Mouse (Mus musculus) layer of hippocampus, postnatal 14 days (tissue): ENCODE measurements around the gene Desi2. TPM values are rescaled to one million over a fixed set of nuclear protein-coding genes. Genes with fewer than 3 reads are reported as not detected.
"Not testable (repeated sequence)": the region's sequence is repeated elsewhere in the genome, so short reads cannot be mapped to it uniquely, and the experiment has no call there.

Source experiments
- DNase-seq, 2 experiments: peaks; one replicate each; pipeline ENCODE4 v3.0.0; 2021 to 2022; ENCODE audit warnings: low spot score in 2 of 2, mixed read lengths in 1 of 2
- long read RNA-seq, 2 experiments: library from polyadenylated mRNA; stranded (forward); transcript quantifications; one replicate each; pipeline ENCODE4 v2.0.0; 2021
- total RNA-seq, 2 experiments: library from RNA; stranded (reverse); gene quantifications; 2 replicates each; pipeline ENCODE4 v1.2.3; 2021

Desi2 gene
- total RNA-seq, result 10 to 100 TPM; 21.8 to 23.5 TPM
- long read RNA-seq, experiment 1, full-length matches to known transcripts, result 33 of 38 reads
- long read RNA-seq, experiment 1, partial matches to known transcripts, result 0 of 38 reads
- long read RNA-seq, experiment 1, other reads (novel, unspliced or antisense), result 5 of 38 reads
- long read RNA-seq, experiment 2, full-length matches to known transcripts, result 37 of 42 reads
- long read RNA-seq, experiment 2, partial matches to known transcripts, result 0 of 42 reads
- long read RNA-seq, experiment 2, other reads (novel, unspliced or antisense), result 5 of 42 reads

DNA sequence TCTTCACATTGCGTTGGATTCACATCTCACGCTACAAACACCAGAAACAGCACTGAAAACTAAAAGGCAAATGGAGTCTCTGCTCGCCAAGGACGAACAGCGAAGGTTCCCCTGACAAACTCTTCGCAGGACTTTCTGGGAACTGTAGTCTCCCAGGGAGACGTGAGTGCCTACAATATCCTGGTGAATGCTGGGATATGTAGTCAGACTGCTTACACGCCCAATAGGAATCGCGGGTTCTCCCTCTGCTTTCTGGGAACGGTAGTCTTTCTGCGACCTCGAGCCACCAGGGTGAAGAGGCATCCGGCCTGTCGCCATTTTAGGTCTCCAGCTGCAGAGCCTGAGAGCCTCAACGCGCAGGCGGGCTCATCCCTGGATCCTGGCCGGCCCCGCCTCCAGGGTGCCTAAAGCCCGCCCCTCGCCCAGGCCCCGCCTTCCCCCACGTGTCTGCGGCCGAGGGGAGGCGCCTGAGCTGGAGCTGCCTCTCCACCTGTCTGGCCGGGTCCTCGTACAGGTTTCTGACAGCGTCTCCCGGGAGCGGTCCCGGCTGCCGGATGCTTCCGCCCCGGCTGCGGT lies at the start of gene Desi2:
Gene Desi2 (plus strand): TSS at position 202 of the 576 bp plus-strand sequence.
- DNase-seq, result peak; percentile 94 to 98

DNA sequence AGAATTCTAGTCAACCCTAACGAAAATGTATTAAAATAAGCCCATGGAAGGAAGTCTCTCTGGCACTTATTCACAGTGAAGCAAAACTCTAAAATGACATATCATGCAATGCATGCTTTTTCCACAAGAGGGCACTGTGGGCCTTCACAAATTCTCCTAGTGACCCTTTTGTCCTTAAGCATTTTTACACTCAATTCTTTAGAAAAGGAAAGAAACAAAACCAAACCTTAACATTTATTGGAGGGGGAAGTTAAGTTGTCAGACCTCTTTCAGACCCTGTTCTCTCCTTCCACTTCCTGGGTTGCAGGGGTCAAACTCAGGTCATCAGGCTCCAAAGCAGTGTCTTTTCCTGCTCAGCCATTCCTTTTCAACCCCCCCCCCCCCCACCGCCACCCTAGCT lies 40.7 kb upstream of the Desi2 start:
- DNase-seq, result peak; percentile 31 to 65

DNA sequence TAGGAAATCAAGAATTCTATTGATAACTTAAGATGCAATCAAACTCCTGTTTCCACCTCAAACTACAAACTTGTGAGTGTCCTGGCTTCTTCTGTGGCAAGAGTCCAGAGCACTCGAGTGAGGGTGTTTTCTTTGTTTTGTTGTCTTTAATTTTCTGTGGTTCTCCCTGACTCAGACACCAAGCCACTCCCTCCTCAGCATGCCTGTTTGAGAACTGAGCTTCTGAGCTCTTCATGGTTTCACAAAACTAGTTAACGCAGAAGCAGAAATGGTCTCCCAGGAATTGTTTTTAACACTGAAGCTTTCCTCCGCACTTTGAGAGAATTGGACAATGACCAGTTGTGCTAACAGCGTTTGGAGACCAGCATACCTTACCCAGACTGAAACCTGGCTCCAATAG lies 40.3 kb upstream of the Desi2 start:
- not testable (repeated sequence) for DNase-seq

DNA sequence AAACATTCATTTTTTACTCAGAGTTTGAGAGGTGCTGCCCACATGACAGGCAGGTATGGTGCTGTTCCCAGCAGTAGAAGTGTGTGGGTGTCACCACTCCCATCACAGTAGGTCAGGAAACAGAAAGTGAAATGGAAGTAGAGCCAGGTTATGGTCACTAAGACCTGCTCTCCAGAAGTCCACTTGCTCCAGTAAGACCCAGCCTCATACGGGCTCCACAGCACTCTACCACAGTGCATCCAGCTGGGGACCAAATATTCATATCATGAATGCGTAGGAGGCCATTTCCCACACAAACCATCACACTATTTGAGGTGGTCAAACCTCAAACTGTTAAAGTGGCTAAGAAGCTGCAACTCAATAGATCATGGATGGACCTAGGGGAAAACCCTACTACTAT lies 5.0 kb upstream of the Desi2 start:
- DNase-seq, result no peak

DNA sequence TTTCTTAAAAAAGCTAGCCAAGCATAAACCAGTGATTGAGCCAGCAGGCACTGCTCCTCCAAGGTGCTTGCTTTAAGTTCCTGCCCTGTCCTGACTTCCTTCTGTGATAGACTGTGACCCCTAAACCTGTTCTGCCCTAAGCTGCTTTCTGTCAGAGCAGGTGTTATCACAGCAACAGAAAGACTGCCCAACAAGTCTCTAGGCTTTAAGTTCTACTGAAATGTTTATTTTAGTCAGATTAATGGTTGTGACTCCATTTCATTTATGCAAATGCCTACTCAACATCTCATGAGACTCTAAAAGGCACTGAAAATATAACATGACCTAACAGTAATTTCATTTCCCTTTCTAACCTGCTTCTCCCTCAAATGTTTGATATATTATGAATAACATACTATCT lies 1.6 kb upstream of the Desi2 start:
- DNase-seq, result no peak

DNA sequence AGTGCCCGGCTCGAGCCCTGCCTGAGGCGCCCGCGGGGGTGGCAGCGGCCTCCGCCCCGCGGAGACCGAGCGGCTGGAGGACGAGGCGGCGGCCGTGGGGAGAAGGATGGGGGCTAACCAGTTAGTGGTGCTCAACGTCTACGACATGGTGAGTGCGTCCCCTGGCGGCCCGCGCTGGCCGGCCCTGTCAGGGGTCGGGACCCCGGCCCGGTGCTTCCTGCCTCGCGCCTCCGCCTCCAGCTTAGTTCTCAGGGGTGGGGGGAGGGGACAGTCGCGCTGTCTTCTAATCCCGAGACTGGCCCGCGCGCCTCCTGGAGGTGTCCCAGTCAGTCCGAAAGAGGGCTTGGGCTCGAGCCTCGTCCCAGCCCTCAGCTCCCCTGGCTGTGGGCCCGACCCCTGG lies 593 bp downstream of the Desi2 start:
- DNase-seq, result not testable (repeated sequence)

DNA sequence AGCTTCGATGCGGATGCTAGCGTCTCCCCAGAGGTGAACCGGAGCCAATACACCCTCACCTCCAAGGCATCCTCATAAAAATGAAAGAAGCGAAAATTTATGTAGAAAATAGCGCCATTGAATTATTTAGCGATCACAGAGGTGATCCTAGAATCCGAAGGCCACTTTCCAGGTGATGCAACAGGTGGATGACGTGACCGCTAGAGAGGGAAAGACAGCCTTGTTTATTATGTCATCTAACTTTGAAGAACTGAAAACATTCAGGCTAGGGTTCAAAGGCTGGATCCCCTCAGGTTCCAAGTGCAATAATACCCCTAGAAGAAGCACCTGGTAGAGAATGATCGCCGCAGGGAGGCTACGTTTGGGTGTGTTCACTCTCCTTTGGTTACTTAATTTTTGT lies 1.2 kb downstream of the Desi2 start:
- no peak for DNase-seq

DNA sequence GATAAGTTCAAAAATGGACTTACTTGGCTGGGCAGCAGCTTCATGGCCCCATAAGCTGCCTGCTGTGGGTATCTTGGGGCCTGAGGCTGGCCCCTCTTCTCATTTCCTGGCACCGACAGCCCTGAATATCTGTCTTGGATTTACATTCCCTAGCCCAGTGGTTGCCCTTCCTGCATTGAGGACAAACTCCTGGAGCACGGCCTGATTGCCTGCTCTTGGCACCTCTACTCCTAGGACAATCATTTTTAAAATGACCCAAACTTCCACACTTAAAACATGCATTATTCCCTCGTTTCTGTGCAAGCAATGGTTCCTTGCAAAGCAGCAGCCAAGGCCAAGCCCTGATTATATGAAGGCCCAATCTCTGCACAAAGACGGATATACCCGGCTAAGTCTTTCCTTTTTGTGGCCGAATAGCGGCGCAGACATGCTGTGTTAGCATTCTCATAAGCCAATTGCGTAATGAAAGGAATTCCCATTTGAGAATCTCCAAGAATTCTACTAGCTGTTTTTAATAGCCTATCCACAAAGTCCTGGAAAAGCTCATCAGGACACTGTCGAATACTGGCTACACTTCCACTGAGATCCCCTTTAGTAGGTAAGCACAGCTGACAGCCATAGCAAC lies 18.6 kb downstream of the Desi2 start:
- DNase-seq, result no peak

DNA sequence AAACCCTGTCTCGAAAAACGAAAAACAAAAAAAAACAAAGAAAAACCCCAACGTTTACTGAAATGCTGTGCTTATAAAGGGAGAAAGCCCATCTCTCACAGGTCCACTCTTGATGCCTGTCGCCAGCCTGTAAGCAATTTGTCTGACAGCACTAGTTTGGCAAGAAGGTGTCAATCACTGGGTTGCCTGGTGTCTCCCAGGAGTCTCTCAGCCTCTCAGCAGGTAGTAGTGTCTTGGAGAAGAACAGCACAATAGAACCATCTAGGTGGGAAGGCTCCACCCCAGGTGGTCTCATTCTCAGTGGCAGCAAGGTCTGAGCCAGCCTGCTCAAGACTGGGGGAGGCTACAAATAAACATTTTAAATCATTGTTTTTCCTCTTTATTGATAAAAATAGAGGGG lies 20.6 kb downstream of the Desi2 start:
- not testable (repeated sequence) for DNase-seq

DNA sequence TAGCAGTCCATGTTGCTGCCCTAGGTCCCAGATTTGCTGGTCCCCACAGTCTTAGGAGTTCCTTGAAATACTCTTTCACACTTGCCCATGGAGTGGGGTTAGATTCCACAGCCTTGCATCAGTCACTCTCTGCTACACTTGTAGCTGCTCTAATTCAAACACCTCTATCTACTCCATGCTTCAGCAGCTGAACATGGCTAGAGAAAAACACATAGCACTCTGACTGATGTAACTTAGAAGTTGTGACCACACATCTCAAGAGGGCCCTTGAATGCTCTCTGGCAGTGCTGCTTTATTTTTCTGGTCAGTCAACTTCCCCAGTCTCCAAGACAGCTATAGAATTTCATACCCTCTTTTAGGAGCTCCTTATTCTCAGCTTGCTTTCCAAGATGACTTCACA lies 22.7 kb downstream of the Desi2 start:
- DNase-seq, result no peak

DNA sequence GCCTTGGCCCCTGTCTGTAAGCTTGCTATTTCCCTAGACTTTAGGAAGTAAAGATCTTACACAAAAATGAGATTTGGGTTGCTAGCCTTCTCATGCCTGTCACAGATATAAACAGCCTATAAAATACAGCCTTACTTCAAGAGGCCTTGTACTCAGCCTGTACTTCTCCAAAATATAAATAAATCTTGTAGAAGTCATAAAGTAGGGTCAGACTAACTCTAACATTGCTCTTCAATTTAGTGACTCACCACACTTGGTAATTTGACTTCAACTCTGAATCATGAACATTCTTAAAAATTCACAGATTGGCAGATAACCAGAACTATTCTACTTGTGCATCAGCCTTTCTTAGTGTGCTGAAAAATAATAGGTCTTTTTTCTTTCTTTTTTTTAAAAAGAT lies 29.9 kb downstream of the Desi2 start:
- DNase-seq, result no peak

DNA sequence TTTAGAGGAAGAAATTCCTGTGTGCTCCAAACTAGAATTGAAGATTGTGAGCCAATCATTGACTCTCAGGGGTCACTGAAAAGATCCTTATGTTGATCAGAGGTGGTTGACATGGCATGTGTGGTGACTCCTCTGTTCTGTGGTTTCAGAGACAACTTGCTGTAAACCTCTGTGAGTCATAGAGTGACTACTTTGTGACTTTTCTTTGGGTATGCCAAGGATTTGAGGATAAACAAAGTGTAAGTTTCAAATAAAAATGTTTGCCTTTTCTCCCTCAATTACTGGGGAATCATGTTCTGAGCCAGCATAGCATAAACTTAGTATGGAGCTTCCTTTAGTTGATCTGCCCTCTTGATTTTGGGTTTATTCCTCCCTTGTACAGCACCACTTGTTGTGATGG lies 31.1 kb downstream of the Desi2 start:
- DNase-seq, result no peak

DNA sequence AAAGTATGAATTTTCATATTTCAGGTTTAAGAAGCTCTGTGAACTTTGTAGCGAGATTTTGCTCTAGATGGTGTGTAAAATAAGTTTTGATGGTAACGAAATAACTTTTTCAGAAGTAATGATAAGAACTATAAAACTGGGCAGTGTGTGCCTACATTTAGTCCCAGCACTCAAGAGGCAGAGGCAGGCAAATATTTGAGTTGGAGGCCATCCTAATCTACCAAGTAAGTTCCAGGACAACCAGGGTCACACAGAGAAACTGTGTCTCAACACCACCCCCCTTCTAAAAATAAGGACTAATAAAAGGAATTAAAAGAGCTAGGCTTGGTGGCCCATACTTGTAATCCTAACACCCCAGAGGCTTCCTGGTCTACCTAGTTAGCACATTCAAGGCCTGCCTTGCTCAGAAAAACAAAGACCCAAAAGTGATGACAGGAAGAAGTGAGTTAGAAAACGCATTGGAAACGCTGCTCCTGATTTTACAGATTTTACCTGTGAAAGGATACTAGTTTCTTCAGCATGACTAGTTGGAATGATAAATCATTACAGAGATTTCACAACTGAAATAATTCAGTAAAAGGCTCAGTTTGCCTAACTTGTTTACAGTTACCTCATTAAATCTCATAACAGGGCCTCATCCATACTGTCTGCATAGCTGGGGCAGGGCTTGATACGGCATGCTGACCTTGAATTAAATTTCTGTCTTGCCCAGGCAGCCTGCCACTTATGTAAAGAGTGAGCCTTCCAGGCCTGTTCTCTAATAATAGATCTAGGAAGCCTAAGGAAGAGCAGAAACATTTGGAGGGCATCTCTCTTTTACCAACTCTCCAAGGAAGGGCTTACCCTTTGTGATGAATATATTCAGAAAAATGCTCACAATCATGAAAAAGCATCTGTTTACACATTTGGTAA lies 32.2 kb downstream of the Desi2 start:
- DNase-seq, result no peak

DNA sequence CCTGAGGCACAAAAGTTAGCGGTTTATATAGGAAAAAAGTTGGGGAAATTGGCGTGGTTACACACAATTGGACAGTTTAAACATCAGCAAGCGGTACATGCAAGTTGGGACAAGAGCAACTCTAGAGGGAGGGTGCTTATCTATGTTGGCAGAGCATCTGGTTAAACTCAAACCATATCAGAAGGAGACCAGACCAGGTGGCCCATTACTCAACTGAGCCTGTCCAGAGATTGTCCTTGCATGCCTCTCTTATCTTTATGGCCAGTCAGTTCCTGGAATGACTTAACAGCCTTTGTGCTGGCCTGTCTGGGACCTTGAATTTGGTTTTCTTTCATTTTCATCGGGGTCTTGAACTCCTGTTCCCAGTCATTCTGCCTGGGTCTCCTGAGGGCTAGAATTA lies 41.7 kb downstream of the Desi2 start:
- DNase-seq, result not testable (repeated sequence)

DNA sequence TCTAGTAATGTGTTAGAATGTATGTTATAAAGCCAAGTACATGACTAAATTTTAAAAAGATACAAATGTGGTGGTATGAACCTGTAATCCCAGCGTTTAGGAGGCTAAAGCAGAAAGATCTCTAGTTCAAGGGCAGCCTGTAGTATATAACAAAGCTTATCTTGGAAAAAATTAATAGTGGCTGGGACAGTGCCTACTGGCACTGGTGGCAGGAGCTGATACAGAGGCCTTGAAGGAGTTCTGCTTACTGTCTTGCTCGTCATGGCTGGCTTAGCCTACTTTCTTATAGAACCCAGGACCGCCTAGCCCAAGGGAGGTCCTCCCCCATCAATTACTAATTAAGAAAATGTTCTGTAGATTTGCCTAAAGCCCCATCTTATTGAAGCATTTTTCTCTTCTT lies 46.9 kb downstream of the Desi2 start:
- DNase-seq, result no peak

DNA sequence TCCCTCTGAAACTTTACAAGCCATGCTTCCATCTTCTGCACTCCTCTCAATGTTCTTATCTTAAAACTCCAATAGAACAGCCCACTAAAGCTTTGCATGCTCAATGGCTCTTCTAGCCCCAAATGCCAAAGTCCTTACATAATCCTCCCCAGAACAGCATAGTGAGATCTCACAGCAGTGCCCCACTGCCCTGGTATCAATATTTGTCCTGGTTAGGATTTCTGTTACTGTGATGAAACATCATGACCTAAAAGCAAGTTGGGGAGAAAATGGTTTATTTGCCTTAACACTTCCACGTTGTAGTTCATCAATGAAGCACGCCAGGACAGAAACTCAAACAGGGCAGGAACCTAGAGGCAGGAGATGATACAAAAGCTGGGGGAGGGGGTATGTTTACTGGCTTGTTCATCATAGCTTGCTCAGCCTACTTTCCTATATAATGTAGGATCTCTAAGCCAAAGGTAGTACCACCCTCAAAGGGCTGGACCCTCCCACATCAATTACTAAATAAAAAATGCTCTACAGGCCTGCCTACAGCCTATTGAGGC lies 48.8 kb downstream of the Desi2 start:
- DNase-seq, result no peak

DNA sequence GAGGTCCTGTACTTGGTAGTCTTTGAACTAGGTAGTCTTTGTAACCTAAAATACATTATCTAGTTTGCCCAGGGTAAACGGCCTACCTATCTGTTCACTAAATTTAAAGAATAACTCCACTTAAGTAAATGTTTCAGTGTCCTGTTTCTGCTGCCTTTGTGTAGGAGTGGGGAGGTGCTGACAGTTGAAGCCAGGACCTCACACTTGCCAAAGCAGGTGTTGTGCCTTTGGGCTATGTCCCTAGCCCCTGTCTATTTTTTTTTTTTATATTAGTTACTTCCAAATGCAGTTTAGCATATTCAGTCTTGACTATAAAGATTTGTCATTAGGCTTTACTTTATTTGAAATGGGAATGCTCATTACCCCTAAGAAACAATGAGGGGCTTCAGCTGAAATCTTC lies 51.5 kb downstream of the Desi2 start:
- DNase-seq, result no peak

DNA sequence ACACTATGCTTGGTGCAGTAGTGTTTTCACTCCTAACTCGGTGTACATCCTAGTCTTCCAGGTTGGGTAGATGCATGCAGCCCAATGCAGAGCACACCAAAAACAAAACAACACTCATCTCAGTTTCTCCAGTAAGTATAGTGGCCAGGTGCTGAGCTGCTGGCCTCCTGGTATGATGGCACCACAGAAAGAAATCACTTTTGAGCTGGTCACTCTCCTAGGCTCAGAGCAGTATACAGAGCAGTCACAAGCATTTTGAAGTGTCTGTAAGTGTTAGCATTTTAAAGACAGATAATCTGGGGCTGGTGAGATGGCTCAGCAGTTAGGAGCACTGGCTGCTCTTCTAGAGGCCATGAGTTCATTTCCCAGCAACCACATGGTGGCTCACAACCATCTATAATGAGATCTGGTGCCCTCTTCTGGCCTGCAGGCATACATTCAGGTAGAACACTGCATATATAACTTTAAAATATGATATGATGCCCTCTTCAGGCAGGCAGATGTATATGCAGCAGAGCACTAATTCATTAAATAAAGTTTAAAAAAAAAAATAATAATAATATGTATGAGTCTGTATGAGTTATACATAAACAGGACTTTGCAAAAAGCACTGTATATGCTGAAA lies 54.8 kb downstream of the Desi2 start:
- no peak for DNase-seq

DNA sequence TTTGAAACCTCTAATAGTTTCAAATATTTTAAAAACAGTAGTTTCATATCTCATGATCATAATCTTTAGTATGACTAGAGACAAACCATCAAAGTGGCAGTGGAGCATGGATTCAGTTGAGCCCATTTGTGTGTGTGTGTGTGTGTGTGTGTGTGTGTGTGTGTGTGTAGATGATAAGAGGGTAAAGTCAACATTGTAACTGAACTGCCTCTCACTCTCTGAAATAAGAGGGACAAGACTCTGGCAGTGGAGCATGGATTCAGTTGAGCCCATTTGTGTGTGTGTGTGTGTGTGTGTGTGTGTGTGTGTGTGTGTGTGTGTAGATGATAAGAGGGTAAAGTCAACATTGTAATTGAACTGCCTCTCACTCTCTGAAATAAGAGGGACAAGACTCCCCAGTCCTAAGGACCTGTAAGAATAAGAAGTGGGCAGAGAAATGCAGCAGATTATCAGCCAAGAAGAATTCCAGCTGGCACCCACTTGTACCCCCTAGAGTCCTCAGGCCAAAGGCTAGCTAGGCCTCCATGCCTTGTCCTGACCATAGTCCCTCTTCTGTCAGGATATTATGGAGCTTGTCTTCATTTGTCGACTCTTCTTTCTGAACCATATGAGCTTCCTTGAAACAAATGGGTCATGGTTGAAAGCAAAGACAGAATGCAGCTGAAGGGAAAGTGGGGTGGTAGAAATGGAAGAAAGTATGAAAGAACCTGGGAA lies 61.0 kb downstream of the Desi2 start:
- no peak for DNase-seq

DNA sequence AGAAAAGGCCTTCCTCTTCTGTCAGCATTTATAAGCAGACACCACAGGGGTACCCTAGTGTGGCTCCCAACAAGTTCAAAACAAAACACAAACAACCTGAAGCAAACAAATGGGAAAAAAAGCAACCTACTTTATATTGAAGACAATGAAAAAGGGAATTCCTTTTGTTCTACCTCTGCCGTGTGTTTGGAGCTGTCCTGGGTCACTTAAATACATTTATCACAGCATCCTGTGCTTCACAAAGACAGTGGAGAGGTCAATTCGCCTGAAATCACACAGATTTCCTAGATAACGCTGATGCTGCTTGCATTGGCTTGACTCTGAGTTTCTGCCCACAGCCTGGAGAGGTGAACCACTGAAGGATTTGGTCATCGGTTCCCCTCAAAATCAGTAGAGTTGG lies 67.4 kb downstream of the Desi2 start:
- no peak for DNase-seq
